Mouse (Mus musculus) embryonic facial prominence, embryonic 14.5 days (tissue): ENCODE measurements at regions not wholly inside any gene's neighbourhood (a gene's known extent, or its start where the extent isn't known, plus 50 kb on each side); places are given as distances from the start of the nearest gene placed in this dataset.

Experiments used
- ATAC-seq: fragments of 200-750 bp; cut with Nextera tagmentation; 2 replicates; pipeline ENCODE4 v1.8.0; 2017; ENCODE audit warnings: low read depth, moderate number of reproducible peaks, moderate TSS enrichment
- DNase-seq: peaks from one replicate; pipeline ENCODE4 v3.0.0-alpha.2; 2015; ENCODE audit warnings: low spot score
- H3K27ac ChIP-seq: fragments of 300-500 bp; sonication (generic); replicated peaks from 2 replicates; pipeline ENCODE4 v1.5.1; 2014; ENCODE audit warnings: low read depth, mild to moderate bottlenecking, low read length, moderate library complexity
- H3K27me3 ChIP-seq: fragments of 300-500 bp; sonication (generic); replicated peaks from 2 replicates; pipeline ENCODE4 v1.6.1; 2014; ENCODE audit warnings: low read length; ENCODE audit not compliant: control insufficient read depth, insufficient read depth
- H3K36me3 ChIP-seq: fragments of 300-500 bp; sonication (generic); 2 replicates; pipeline ENCODE4 v1.6.1; 2014; ENCODE audit warnings: low read length, mixed read lengths; ENCODE audit not compliant: control insufficient read depth, insufficient read depth
- H3K4me1 ChIP-seq: fragments of 300-500 bp; sonication (generic); 2 replicates; pipeline ENCODE4 v1.6.1; 2014; ENCODE audit warnings: antibody characterized with exemption, low read length; ENCODE audit not compliant: control insufficient read depth, insufficient read depth
- H3K4me2 ChIP-seq: fragments of 300-500 bp; sonication (generic); 2 replicates; pipeline ENCODE4 v1.6.1; 2014; ENCODE audit warnings: low read depth, mild to moderate bottlenecking, low read length, moderate library complexity, mixed read lengths
- H3K4me3 ChIP-seq: fragments of 300-500 bp; sonication (generic); 2 replicates; pipeline ENCODE4 v1.5.1; 2014; ENCODE audit warnings: low read depth, mild to moderate bottlenecking, low read length
- H3K9ac ChIP-seq: fragments of 300-500 bp; sonication (generic); 2 replicates; pipeline ENCODE4 v1.6.1; 2014; ENCODE audit warnings: low read depth, mild to moderate bottlenecking, low read length, moderate library complexity, mixed read lengths
- H3K9me3 ChIP-seq: fragments of 300-500 bp; sonication (generic); 2 replicates; pipeline ENCODE4 v1.6.1; 2016; ENCODE audit warnings: low read length; ENCODE audit not compliant: control insufficient read depth
- WGBS: fragments of 180-500 bp; shearing (Covaris S2); extraction: QIAGEN DNeasy Blood & Tissue Kit; methylation state at CpG from one replicate; pipeline ENCODE4 v1.1.7; 2014; 5-methylcytosine and 5-hydroxymethylcytosine counted together

- WGBS = 64% methylated on average over 9 of the region's 9 CpGs
- ATAC-seq = no peak
Observed at GRCm38 (mm10) chr3:38055627-38056026, 331.3 kb upstream of the Gm5148 start.

GRCm38 (mm10) chr3:38052941-38053340, 328.7 kb upstream of the Gm5148 start:
- H3K27ac ChIP-seq = no peak overlapping the region
- H3K9ac ChIP-seq = no peak overlapping the region
- peaks cover 3% of the 10 kb centered on the region; the same call in 1 of the 2 replicates for H3K4me1 ChIP-seq
- H3K36me3 ChIP-seq = no peaks in the 10 kb centered on the region
- H3K27me3 ChIP-seq = no peaks in the 10 kb centered on the region
- ATAC-seq (no peak), DNase-seq (no peak)
- H3K4me2 ChIP-seq = no peak overlapping the region
- H3K4me3 ChIP-seq = no peak overlapping the region
- WGBS = 80% methylated on average over 7 of the region's 7 CpGs
- H3K9me3 ChIP-seq = no peaks in the 10 kb centered on the region

More at GRCm38 (mm10) chr3:38055627-38056026, 331.3 kb upstream of the Gm5148 start:
- no peak overlapping the region for H3K27ac ChIP-seq
- 0 out of 2 replicates have a peak, but pooled peaks cover 3% of the 10 kb centered on the region for H3K4me1 ChIP-seq
- no peak overlapping the region for H3K9ac ChIP-seq
- H3K36me3 ChIP-seq = no peaks in the 10 kb centered on the region
- H3K27me3 ChIP-seq = no peaks in the 10 kb centered on the region
- no peak overlapping the region for H3K4me3 ChIP-seq
- H3K4me2 ChIP-seq = no peak overlapping the region
- H3K9me3 ChIP-seq = no peaks in the 10 kb centered on the region
- DNase-seq = no peak

GRCm38 (mm10) chr3:38051748-38052147, 327.5 kb upstream of the Gm5148 start:
- DNase-seq = peak; percentile 50
- no peaks in the 10 kb centered on the region for H3K36me3 ChIP-seq
- no peak overlapping the region for H3K4me2 ChIP-seq
- H3K27me3 ChIP-seq = no peaks in the 10 kb centered on the region
- H3K9ac ChIP-seq = no peak overlapping the region
- H3K4me1 ChIP-seq = peaks cover 3% of the 10 kb centered on the region; the same call in 1 of the 2 replicates
- H3K4me3 ChIP-seq = no peak overlapping the region
- ATAC-seq = no peak
- WGBS = 73% methylated on average over 11 of the region's 11 CpGs
- H3K27ac ChIP-seq = 0 out of 2 replicates have a peak overlapping the region, but pooled peaks have one; percentile 0
- H3K9me3 ChIP-seq = no peaks in the 10 kb centered on the region

- WGBS = 55% methylated on average over 9 of the region's 9 CpGs
- Histone ChIP-seq H3K36me3 (no peaks in the 10 kb centered on the region), H3K9ac (no peak overlapping the region), H3K4me3 (no peak overlapping the region), H3K4me1 (peaks cover 3% of the 10 kb centered on the region; the same call in 1 of the 2 replicates), H3K27me3 (no peaks in the 10 kb centered on the region), H3K9me3 (no peaks in the 10 kb centered on the region), H3K4me2 (no peak overlapping the region), H3K27ac (no peak overlapping the region)
- DNase-seq (peak; percentile 39), ATAC-seq (peak; percentile 41; the same call in 1 of the 2 replicates)
Observed at GRCm38 (mm10) chr3:38050856-38051255, 326.6 kb upstream of the Gm5148 start.

- 53% methylated on average over 1 of the region's 1 CpGs for WGBS
- ATAC-seq = peak; percentile 37; the same call in 1 of the 2 replicates
- H3K9me3 ChIP-seq = no peaks in the 10 kb centered on the region
Observed at GRCm38 (mm10) chr3:38050366-38050765, 326.1 kb upstream of the Gm5148 start.

GRCm38 (mm10) chr3:38049290-38049689, 325.0 kb upstream of the Gm5148 start:
- no peak overlapping the region for H3K9ac ChIP-seq
- H3K27ac ChIP-seq = no peak overlapping the region
- WGBS = 61% methylated on average over 2 of the region's 2 CpGs
- DNase-seq (peak; percentile 79), ATAC-seq (0 out of 2 replicates have a peak, but pooled peaks have one; percentile 35)
- no peak overlapping the region for H3K4me2 ChIP-seq
- no peaks in the 10 kb centered on the region for H3K36me3 ChIP-seq
- H3K9me3 ChIP-seq = no peaks in the 10 kb centered on the region
- no peak overlapping the region for H3K4me3 ChIP-seq
- H3K27me3 ChIP-seq = no peaks in the 10 kb centered on the region
- peaks cover 5% of the 10 kb centered on the region; the same call in 1 of the 2 replicates for H3K4me1 ChIP-seq

More at GRCm38 (mm10) chr3:38050366-38050765, 326.1 kb upstream of the Gm5148 start:
- Histone ChIP-seq H3K36me3 (no peaks in the 10 kb centered on the region), H3K9ac (no peak overlapping the region), H3K4me1 (peaks cover 3% of the 10 kb centered on the region; the same call in 1 of the 2 replicates), H3K4me3 (no peak overlapping the region), H3K27ac (no peak overlapping the region), H3K27me3 (no peaks in the 10 kb centered on the region), H3K4me2 (no peak overlapping the region)
- DNase-seq = peak; percentile 64

- no peak overlapping the region for H3K4me2 ChIP-seq
- H3K36me3 ChIP-seq = no peaks in the 10 kb centered on the region
- H3K9ac ChIP-seq = no peak overlapping the region
- ATAC-seq (no peak), DNase-seq (no peak)
- WGBS = 84% methylated on average over 4 of the region's 4 CpGs
- H3K27ac ChIP-seq = no peak overlapping the region
- H3K4me3 ChIP-seq = no peak overlapping the region
- no peaks in the 10 kb centered on the region for H3K9me3 ChIP-seq
- H3K4me1 ChIP-seq = peaks cover 6% of the 10 kb centered on the region; the same call in 1 of the 2 replicates
- no peaks in the 10 kb centered on the region for H3K27me3 ChIP-seq
Observed at GRCm38 (mm10) chr3:38047445-38047844, 323.2 kb upstream of the Gm5148 start.

GRCm38 (mm10) chr3:38046611-38047010, 322.3 kb upstream of the Gm5148 start:
- no peaks in the 10 kb centered on the region for H3K36me3 ChIP-seq
- no peak for DNase-seq
- no peak overlapping the region for H3K9ac ChIP-seq
- H3K4me3 ChIP-seq = no peak overlapping the region
- no peak for ATAC-seq
- no peak overlapping the region for H3K4me2 ChIP-seq
- H3K9me3 ChIP-seq = no peaks in the 10 kb centered on the region
- H3K4me1 ChIP-seq = peaks cover 6% of the 10 kb centered on the region; the same call in 1 of the 2 replicates
- no peaks in the 10 kb centered on the region for H3K27me3 ChIP-seq
- 70% methylated on average over 4 of the region's 4 CpGs for WGBS
- H3K27ac ChIP-seq = no peak overlapping the region

GRCm38 (mm10) chr3:38045989-38046388, 321.7 kb upstream of the Gm5148 start:
- H3K4me3 ChIP-seq = no peak overlapping the region
- H3K27me3 ChIP-seq = no peaks in the 10 kb centered on the region
- DNase-seq = peak; percentile 32
- H3K36me3 ChIP-seq = no peaks in the 10 kb centered on the region
- no peak overlapping the region for H3K9ac ChIP-seq
- H3K4me1 ChIP-seq = peaks cover 5% of the 10 kb centered on the region; the same call in 1 of the 2 replicates
- 61% methylated on average over 2 of the region's 2 CpGs for WGBS
- H3K9me3 ChIP-seq = no peaks in the 10 kb centered on the region
- no peak for ATAC-seq
- H3K4me2 ChIP-seq = no peak overlapping the region
- H3K27ac ChIP-seq = no peak overlapping the region
